Mouse (Mus musculus): Measurements from ENCODE around the gene Adgrg6. TPM values are rescaled to one million over a fixed set of nuclear protein-coding genes. Genes with fewer than 3 reads are reported as not detected.

Adgrg6 gene
- polyA plus RNA-seq, 1 experiment from 2014 or later: 3.0 TPM

DNA sequence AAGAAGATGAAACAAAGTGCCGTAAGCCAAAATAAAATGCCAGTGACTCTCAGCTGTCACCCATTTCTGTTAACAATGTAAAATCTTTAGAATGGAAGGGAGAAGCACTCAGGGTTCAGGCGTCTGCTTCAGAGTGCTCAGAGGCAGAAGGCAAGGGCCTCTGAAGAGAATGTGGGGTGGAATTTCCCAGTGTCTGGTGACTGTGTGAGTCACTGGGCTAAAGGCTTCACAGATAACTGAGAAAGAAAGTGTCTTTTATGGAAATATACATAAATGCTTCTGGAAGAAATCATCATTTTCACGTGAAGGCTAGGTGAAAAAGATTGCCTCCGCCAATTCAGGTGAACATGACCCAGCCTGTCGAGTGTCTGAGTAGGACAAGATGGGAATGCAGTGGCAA, 159.9 kb downstream of the Adgrg6 start:
- Histone ChIP-seq H3K9me3 (ENCODE audit: control insufficient read depth, low read length) (no peaks in the 10 kb centered on the region), H3K9ac (ENCODE audit: low read depth, low read length) (no peak overlapping the region), H3K36me3 (ENCODE audit: control insufficient read depth, insufficient read depth, low read length) (no peaks in the 10 kb centered on the region), H3K27ac (ENCODE audit: low read depth, low read length) (no peak overlapping the region), H3K4me1 (replicated peaks; ENCODE audit: control insufficient read depth, insufficient read depth, low read length) (no peaks in the 10 kb centered on the region), H3K4me3 (ENCODE audit: low read depth, low read length) (no peak overlapping the region), H3K27me3 (ENCODE audit: control insufficient read depth, insufficient read depth, low read length) (no peaks in the 10 kb centered on the region), H3K4me2 (replicated peaks; ENCODE audit: low read depth, low read length) (no peak overlapping the region)
- ATAC-seq (ENCODE audit: low FRiP score) (no peak), DNase-seq (ENCODE audit: low spot score) (no peak)
- WGBS: 85% methylated on average over 5 of the region's 5 CpGs

DNA sequence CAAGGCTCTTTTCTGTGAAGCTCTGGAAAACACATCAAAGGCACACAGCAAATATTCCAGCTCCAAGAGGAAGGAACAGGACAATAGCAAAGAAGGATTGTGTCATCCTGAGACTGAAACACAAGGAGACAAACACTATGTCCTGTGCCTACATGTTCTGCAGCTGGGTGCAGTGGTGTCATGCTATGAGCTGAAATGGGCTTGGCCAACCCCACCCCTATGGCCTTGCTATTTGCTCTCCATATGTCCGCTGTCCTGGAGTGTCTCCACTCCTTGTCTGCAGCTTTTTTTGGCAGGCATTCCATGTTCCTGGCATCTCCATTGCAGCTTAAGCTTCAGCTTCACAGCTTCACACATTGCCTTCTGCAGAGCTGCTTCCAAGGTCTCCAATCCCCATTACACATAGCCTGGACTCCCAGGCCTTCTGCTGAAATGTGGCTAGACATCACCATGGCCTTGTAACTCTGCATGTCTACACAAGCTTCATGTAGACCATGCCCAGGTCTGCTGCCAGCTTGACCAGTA, 180.3 kb downstream of the Adgrg6 start:
- Histone ChIP-seq H3K9me3 (ENCODE audit: control insufficient read depth, low read length) (no peaks in the 10 kb centered on the region), H3K27ac (ENCODE audit: low read depth, low read length) (no peak overlapping the region), H3K9ac (ENCODE audit: low read depth, low read length) (no peak overlapping the region), H3K4me1 (replicated peaks; ENCODE audit: control insufficient read depth, insufficient read depth, low read length) (no peaks in the 10 kb centered on the region), H3K27me3 (ENCODE audit: control insufficient read depth, insufficient read depth, low read length) (no peaks in the 10 kb centered on the region), H3K36me3 (ENCODE audit: control insufficient read depth, insufficient read depth, low read length) (no peaks in the 10 kb centered on the region), H3K4me2 (replicated peaks; ENCODE audit: low read depth, low read length) (no peak overlapping the region), H3K4me3 (ENCODE audit: low read depth, low read length) (no peak overlapping the region)
- WGBS: 88% methylated on average over 1 of the region's 1 CpGs
- ATAC-seq (ENCODE audit: low FRiP score): no peak
- DNase-seq (ENCODE audit: low spot score): no peak

DNA sequence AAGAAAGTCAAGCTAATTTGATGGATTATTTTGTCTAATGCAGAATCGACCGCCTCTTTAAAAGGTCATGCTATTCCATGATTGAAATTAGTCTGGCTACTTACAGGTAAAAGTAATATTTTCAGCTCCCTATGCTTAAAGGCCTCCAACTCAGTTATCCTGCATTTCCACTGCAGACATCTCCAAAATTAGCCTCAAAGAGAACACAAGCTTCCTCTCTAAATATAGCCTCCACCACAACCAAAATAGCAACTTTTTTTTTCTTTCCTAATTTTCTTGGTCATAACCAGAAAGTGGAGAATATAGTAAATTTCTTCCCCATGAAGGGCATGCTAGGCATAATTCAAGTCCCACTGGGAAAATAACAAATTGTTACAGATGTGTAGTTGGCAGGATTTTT, 182.2 kb downstream of the Adgrg6 start:
- H3K9ac ChIP-seq (ENCODE audit: low read depth, low read length): no peak overlapping the region
- H3K36me3 ChIP-seq (ENCODE audit: control insufficient read depth, insufficient read depth, low read length): no peaks in the 10 kb centered on the region
- WGBS: 93% methylated on average over 2 of the region's 2 CpGs
- no peak overlapping the region for H3K4me2 ChIP-seq (replicated peaks; ENCODE audit: low read depth, low read length)
- no peak overlapping the region for H3K27ac ChIP-seq (ENCODE audit: low read depth, low read length)
- DNase-seq (ENCODE audit: low spot score) (no peak), ATAC-seq (ENCODE audit: low FRiP score) (no peak)
- H3K4me1 ChIP-seq (replicated peaks; ENCODE audit: control insufficient read depth, insufficient read depth, low read length): no peaks in the 10 kb centered on the region
- H3K9me3 ChIP-seq (ENCODE audit: control insufficient read depth, low read length): no peaks in the 10 kb centered on the region
- H3K27me3 ChIP-seq (ENCODE audit: control insufficient read depth, insufficient read depth, low read length): no peaks in the 10 kb centered on the region
- no peak overlapping the region for H3K4me3 ChIP-seq (ENCODE audit: low read depth, low read length)

DNA sequence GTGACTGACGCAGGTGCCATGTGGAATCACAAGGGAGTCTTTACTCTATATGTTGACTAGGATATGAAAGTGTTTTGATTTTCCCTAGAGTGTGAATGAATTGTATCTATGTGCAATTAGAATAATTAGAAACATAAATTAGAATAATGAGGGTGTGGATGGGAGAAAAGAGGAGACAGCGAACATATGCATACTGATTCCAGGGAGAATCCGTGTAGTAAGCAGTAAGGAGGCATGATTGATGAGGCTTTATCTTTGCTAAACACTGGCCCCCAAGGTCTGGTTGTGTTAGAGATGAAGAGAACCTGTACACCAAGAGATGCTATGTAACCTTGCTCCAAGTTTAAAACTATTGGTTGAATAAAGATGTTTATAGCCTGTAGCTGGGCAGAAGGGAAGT, 187.2 kb downstream of the Adgrg6 start:
- Histone ChIP-seq H3K36me3 (ENCODE audit: control insufficient read depth, insufficient read depth, low read length) (no peaks in the 10 kb centered on the region), H3K4me2 (replicated peaks; ENCODE audit: low read depth, low read length) (no peak overlapping the region), H3K27me3 (ENCODE audit: control insufficient read depth, insufficient read depth, low read length) (no peaks in the 10 kb centered on the region), H3K9me3 (ENCODE audit: control insufficient read depth, low read length) (no peaks in the 10 kb centered on the region), H3K27ac (ENCODE audit: low read depth, low read length) (no peak overlapping the region), H3K9ac (ENCODE audit: low read depth, low read length) (no peak overlapping the region), H3K4me3 (ENCODE audit: low read depth, low read length) (no peak overlapping the region), H3K4me1 (replicated peaks; ENCODE audit: control insufficient read depth, insufficient read depth, low read length) (no peaks in the 10 kb centered on the region)
- ATAC-seq (ENCODE audit: low FRiP score): peak; percentile 51; the same call in 1 of the 2 replicates
- 85% methylated on average over 3 of the region's 3 CpGs for WGBS
- DNase-seq (ENCODE audit: low spot score): no peak

Other genes with a start within 250 kb of the Adgrg6 start
- gene Vta1, start 159.9 kb upstream of the Adgrg6 start, polyA plus RNA-seq (2014; fragmentation: Nextera tagmentation; extraction: Ambion mirVana): 236 and 245 TPM in 2 replicates
- 0.56 and 0.77 TPM in 2 replicates for gene Nmbr, start 159.9 kb upstream of the Adgrg6 start, polyA plus RNA-seq (2014; fragmentation: Nextera tagmentation; extraction: Ambion mirVana)
- not detected in 2 replicates for gene Gje1, start 172.6 kb upstream of the Adgrg6 start, polyA plus RNA-seq (2014; fragmentation: Nextera tagmentation; extraction: Ambion mirVana)